Mouse (Mus musculus) bone marrow macrophage, adult 2 months (primary cell): Measurements from ENCODE around the gene Capns1.

Experiments used
- CTCF ChIP-seq: IDR thresholded peaks from 2 replicates; pipeline ENCODE4 v1.5.1; 2012; ENCODE audit warnings: low read depth, mild to moderate bottlenecking, low read length, moderate library complexity
- POLR2A ChIP-seq: IDR thresholded peaks from 2 replicates; pipeline ENCODE4 v1.6.1; 2012; ENCODE audit warnings: mild to moderate bottlenecking, low read depth, low read length, borderline replicate concordance

- no peak for TF ChIP-seq POLR2A
- TF ChIP-seq CTCF = no peak
These were observed 25.6 kb upstream of the Capns1 start for GRCm38 (mm10) chr7:30224206-30224605.
